Mouse (Mus musculus): ENCODE data around the gene Npas3.

Npas3 gene

GRCm38 (mm10) chr12:53407776-53408175, 159.3 kb downstream of the Npas3 start:
- in situ Hi-C loops (cut with MboI; ENCODE audit: low sequenced_read_pairs): no loop called here

- in situ Hi-C loops (cut with MboI; ENCODE audit: low sequenced_read_pairs): no loop called here
Observed at GRCm38 (mm10) chr12:53409711-53410110, 161.2 kb downstream of the Npas3 start.

- in situ Hi-C loops (cut with MboI; ENCODE audit: low sequenced_read_pairs): no loop called here
Observed at GRCm38 (mm10) chr12:53410647-53411046, 162.2 kb downstream of the Npas3 start.

- in situ Hi-C loops (cut with MboI; ENCODE audit: low sequenced_read_pairs): no loop called here
Observed at GRCm38 (mm10) chr12:53416096-53416495, 167.6 kb downstream of the Npas3 start.

GRCm38 (mm10) chr12:53421701-53422100, 173.2 kb downstream of the Npas3 start:
- in situ Hi-C loops (cut with MboI; ENCODE audit: low sequenced_read_pairs): no loop called here

GRCm38 (mm10) chr12:53423631-53424030, 175.2 kb downstream of the Npas3 start:
- in situ Hi-C loops (cut with MboI; ENCODE audit: low sequenced_read_pairs): no loop called here

- in situ Hi-C loops (cut with MboI; ENCODE audit: low sequenced_read_pairs): no loop called here
Observed at GRCm38 (mm10) chr12:53426006-53426405, 177.5 kb downstream of the Npas3 start.

- in situ Hi-C loops (cut with MboI; ENCODE audit: low sequenced_read_pairs): no loop called here
Observed at GRCm38 (mm10) chr12:53427153-53427552, 178.7 kb downstream of the Npas3 start.

- in situ Hi-C loops (cut with MboI; ENCODE audit: low sequenced_read_pairs): no loop called here
Observed at GRCm38 (mm10) chr12:53442029-53442428, 193.6 kb downstream of the Npas3 start.

- in situ Hi-C loops (cut with MboI; ENCODE audit: low sequenced_read_pairs): no loop called here
Observed at GRCm38 (mm10) chr12:53447469-53447868, 199.0 kb downstream of the Npas3 start.

- in situ Hi-C loops (cut with MboI; ENCODE audit: low sequenced_read_pairs): no loop called here
Observed at GRCm38 (mm10) chr12:53448040-53448439, 199.6 kb downstream of the Npas3 start.

- in situ Hi-C loops (cut with MboI; ENCODE audit: low sequenced_read_pairs): no loop called here
Observed at GRCm38 (mm10) chr12:53467549-53467948, 219.1 kb downstream of the Npas3 start.

GRCm38 (mm10) chr12:53474486-53474885, 226.0 kb downstream of the Npas3 start:
- in situ Hi-C loops (cut with MboI; ENCODE audit: low sequenced_read_pairs): no loop called here

- in situ Hi-C loops (cut with MboI; ENCODE audit: low sequenced_read_pairs): no loop called here
Observed at GRCm38 (mm10) chr12:53484924-53485323, 236.4 kb downstream of the Npas3 start.

- in situ Hi-C loops (cut with MboI; ENCODE audit: low sequenced_read_pairs): no loop called here
Observed at GRCm38 (mm10) chr12:53496386-53496785, 247.9 kb downstream of the Npas3 start.

GRCm38 (mm10) chr12:53514885-53515284, 266.4 kb downstream of the Npas3 start:
- in situ Hi-C loops (cut with MboI; ENCODE audit: low sequenced_read_pairs): no loop called here

- in situ Hi-C loops (cut with MboI; ENCODE audit: low sequenced_read_pairs): no loop called here
Observed at GRCm38 (mm10) chr12:53519556-53519955, 271.1 kb downstream of the Npas3 start.

GRCm38 (mm10) chr12:53522631-53523030, 274.2 kb downstream of the Npas3 start:
- in situ Hi-C loops (cut with MboI; ENCODE audit: low sequenced_read_pairs): no loop called here

GRCm38 (mm10) chr12:53527046-53527445, 278.6 kb downstream of the Npas3 start:
- in situ Hi-C loops (cut with MboI; ENCODE audit: low sequenced_read_pairs): no loop called here

GRCm38 (mm10) chr12:53529345-53529744, 280.9 kb downstream of the Npas3 start:
- in situ Hi-C loops (cut with MboI; ENCODE audit: low sequenced_read_pairs): no loop called here

- in situ Hi-C loops (cut with MboI; ENCODE audit: low sequenced_read_pairs): no loop called here
Observed at GRCm38 (mm10) chr12:53536816-53537215, 288.3 kb downstream of the Npas3 start.

GRCm38 (mm10) chr12:53556359-53556758, 307.9 kb downstream of the Npas3 start:
- in situ Hi-C loops (cut with MboI; ENCODE audit: low sequenced_read_pairs): no loop called here

GRCm38 (mm10) chr12:53558259-53558658, 309.8 kb downstream of the Npas3 start:
- in situ Hi-C loops (cut with MboI; ENCODE audit: low sequenced_read_pairs): no loop called here
